Mouse (Mus musculus) mesoderm, embryonic 11.5 days (tissue): ENCODE data around the gene Fggy.

Experiments used
- DNase-seq: peaks from one replicate; pipeline ENCODE4 v3.0.0-alpha.2; 2012; ENCODE audit warnings: low read depth, low spot score

Gene Fggy

GRCm38 (mm10) chr4:95663596-95663995, 106.3 kb downstream of the Fggy start:
- DNase-seq = no peak

- no peak for DNase-seq
Observed at GRCm38 (mm10) chr4:95664327-95664726, 107.0 kb downstream of the Fggy start.

GRCm38 (mm10) chr4:95666284-95666889, 109.1 kb downstream of the Fggy start:
- no peak for DNase-seq

- no peak for DNase-seq
Observed at GRCm38 (mm10) chr4:95666896-95667295, 109.6 kb downstream of the Fggy start.

DNA sequence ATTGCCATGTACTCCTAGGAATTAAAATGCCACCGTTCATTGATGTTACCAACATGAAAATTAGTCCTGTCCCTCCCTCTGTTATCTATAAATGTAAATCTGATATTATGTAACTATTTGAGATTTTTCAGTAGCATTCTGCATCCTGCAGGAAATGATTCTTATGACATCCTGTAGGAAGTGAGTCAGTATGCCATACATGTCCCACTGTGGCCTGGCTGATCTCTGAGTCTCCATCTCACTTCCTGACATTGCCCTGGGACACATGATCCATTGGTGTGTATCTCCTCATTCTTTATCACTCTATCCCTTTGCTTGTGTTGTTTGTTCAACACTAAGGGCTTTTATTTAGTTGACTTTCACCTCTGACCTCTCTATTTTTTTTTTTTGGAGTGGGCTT, 110.3 kb downstream of the Fggy start:
- no peak for DNase-seq

- no peak for DNase-seq
Observed at GRCm38 (mm10) chr4:95668543-95668942, 111.2 kb downstream of the Fggy start.

DNA sequence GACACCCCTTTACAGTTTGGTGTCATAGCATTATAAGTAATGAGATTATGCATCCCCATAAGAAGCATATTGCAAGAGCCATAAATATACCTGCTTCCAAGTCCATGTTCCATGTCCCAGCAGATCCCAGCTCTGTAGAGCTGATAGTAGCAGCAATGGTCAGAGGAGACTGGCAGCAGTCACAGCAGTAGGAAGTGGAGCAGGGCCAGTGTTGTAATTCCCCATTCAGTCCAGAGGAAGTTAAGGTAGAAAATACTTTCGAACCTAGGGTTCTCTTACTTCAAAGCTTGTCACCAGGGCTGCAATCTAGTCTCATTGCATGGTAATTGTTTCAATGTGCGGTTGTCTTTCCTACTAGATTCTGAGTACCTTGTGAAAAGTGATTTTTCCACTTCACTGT, 112.0 kb downstream of the Fggy start:
- no peak for DNase-seq

GRCm38 (mm10) chr4:95670559-95670958, 113.3 kb downstream of the Fggy start:
- DNase-seq = no peak

- no peak for DNase-seq
Observed at GRCm38 (mm10) chr4:95672039-95672438, 114.7 kb downstream of the Fggy start.

DNA sequence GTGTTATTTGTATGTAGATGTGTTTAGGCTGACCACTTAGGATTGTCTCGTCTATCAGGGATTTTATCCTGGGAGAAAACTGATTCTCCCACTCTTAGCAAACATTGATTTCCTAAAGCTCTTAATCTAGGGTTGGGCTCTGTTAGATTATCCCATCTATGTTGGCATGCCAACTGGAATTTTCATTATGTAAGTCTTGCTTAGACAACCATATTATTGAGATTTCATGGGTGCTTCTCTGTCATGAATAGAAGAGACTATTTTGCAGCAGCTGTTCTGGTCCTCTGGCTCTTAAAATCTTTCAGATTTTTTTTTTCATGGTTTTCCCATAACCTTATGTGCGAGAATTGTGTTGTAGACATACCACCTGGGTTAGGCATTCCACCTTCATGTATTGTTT, 119.1 kb downstream of the Fggy start:
- DNase-seq = no peak

GRCm38 (mm10) chr4:95680756-95681449, 123.6 kb downstream of the Fggy start:
- DNase-seq = no peak

DNA sequence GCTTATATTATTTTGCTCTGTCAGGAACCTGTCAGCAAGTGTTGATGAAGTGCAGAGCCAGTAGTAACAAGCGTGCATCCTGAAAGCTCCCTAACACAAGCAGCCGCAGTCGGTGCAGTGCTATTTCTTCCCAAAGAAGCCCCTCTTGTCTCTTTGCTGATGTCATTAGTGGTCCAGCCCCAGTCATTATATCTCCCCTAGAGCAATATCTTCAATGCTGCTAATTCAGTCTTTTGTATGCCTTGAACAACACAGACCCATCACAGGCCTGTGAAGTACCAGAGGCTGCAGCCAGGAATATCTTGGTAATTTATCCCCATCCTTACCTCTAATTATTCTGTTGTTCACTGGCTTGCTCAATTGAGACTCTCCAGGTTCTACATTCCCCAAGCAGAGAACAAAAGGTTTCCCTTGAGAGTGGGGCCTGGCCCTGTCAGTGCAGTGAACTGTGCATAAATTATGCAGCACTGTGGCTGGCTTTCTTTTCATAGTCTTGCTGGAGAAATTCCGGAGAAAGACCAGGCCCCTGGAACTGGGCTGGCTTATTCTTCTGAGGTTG, 127.3 kb downstream of the Fggy start:
- peak; percentile 84 for DNase-seq

DNA sequence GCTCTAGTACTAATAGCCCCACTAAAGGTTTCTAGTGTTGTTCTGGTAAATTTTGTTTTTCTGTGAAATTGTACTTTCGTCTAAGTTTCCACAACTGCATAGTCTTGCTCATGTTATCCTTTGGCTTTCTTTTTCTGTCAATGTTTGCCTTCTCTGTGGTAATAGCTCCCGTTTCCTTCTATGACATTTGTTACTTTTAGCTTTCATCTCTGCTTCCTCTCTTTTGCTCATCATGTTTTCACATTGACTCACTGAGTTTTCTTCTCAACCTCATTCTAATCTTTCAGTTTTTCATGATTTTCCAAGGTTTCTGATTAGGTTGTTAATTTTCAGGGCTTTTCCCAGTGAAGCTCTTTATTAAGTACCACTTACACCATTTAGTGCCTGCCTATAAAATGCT, 129.5 kb downstream of the Fggy start:
- DNase-seq = no peak

DNA sequence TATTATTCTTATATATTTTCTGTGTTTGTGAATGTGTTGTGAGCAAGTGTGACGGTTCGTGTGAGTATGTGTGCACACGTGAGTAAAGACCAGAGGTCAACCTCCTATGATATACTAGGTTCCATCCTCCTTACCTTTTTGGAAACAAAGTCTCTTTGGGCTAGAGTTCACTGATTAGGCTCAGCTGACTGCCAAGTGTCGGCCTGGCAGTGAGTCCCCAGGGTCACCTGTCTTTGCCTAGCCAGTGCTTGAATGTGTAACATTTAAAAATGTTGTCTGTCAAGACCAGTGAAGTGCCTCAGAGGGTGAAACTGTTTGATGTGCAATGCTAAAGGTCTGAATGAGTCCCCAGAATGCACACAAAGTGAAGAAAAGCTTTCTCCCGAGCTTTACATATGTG, 130.0 kb downstream of the Fggy start:
- no peak for DNase-seq

GRCm38 (mm10) chr4:95688159-95688558, 130.9 kb downstream of the Fggy start:
- DNase-seq = no peak

GRCm38 (mm10) chr4:95700366-95700765, 143.1 kb downstream of the Fggy start:
- peak; percentile 16 for DNase-seq

GRCm38 (mm10) chr4:95707941-95708897, 150.9 kb downstream of the Fggy start:
- no peak for DNase-seq

- no peak for DNase-seq
Observed at GRCm38 (mm10) chr4:95709750-95710149, 152.4 kb downstream of the Fggy start.

DNA sequence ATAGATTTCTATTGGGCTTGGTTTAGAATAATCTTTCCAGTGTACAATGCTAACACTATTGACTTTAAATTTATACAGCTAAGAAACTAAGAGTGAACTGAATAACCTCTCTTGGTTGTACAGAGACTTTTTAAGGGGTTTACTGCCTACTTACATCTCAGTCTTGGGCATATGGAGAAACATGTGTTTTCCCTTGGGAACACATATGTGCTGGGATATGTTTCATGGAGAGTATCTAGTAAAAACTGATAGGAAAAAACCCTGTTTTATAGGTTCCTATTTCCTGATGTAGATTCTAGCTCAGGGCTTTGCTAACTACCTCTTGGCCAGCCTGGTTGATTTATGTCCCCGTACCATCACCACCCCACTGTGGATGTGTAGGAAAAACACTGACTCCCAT, 155.5 kb downstream of the Fggy start:
- DNase-seq = no peak

DNA sequence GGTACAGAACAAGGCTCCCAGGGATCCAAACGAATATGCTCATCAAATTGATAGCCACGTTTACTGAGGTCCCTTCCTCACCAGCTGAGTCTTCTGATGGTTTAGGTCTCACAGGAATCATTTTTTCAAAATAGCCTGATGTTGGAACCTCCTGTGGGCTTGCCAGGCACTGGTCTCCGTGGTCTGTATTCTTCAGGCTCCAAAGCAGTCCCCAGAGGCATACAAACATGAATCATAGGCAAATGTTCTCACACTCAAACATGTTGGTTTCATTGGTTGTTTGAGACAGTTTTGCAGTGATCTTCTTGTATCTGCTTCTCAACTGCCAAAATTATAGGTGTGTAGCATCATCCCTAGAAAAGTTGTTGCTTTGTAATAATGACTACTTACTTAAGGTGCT, 156.0 kb downstream of the Fggy start:
- DNase-seq = no peak

DNA sequence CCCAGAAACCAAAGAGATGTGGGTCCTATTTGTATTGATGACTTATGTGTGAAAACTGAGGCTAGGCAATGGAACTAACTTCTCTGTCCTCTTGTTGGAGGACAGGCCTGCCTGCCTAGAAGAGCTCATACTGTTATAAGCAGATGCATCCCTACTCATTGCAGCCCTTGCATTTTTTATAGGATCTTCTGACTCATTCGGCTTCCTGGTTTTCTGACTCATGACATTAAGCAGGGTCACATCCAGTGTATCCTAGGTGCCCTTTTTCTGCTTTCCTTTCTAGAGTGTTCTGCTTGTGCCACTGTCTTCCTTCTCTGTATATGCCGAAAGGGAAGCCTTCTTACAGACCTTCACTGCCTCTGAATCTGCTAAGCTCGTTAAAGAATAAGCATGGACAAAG, 158.8 kb downstream of the Fggy start:
- no peak for DNase-seq

DNA sequence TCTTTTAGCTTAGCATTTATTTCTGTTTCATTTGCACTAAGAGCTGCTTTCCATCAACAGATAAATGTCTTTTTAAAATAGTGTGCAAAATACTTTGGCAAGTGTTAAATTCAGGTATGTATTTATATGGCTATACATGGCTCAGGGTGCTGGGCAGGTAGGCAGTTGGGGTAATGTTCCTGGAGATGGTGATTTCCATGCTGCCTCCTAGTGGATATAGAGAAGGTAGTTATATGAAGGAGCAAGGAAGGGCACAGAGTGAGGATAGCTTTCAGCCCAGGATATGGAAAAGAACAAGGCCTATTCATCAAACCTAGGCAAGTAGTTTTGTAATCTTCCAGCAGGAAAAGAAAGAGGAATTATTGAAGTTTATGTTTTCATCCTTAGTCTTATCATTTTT, 166.3 kb downstream of the Fggy start:
- no peak for DNase-seq
